Mouse (Mus musculus) layer of hippocampus, postnatal 10 days (tissue): ENCODE results near the gene Lta. TPM values are rescaled to one million over a fixed set of nuclear protein-coding genes. Genes with fewer than 3 reads are reported as not detected.

Experiments used
- DNase-seq, 2 experiments: peaks; one replicate each; pipeline ENCODE4 v3.0.0; 2021; ENCODE audit warnings: low spot score in 2 of 2
- microRNA-seq, 2 experiments: library from miRNA; unstranded; fragments of <30 nt; microRNA quantifications; one replicate each; pipeline ENCODE4 v1.2.0; 2021
- total RNA-seq, 2 experiments: library from RNA; stranded (reverse); gene quantifications; 2 replicates each; pipeline ENCODE4 v1.2.3; 2021

Lta gene
- total RNA-seq, 2 experiments from 2014 or later = 0.43 to 0.71 TPM

DNA sequence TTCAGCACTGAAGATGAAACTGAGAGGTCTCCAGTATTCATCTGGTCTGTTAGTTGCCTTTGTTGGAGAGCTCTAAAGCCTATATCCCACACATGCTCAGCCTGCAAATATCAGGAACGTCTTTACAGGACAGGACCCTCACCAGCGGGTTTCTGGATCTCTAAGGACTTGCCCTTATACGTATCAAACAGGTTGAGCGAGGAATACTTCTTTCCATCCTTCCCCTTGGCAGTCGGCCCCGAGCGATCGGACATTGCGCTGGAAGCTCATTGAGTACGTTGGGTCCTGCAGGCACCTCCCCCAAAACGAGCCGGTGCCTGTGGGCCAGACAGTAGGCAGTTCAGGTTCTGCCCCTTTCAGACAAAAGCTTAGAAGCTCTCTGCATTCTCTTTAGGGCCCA lies 42.4 kb downstream of the Lta start:
- DNase-seq = no peak

DNA sequence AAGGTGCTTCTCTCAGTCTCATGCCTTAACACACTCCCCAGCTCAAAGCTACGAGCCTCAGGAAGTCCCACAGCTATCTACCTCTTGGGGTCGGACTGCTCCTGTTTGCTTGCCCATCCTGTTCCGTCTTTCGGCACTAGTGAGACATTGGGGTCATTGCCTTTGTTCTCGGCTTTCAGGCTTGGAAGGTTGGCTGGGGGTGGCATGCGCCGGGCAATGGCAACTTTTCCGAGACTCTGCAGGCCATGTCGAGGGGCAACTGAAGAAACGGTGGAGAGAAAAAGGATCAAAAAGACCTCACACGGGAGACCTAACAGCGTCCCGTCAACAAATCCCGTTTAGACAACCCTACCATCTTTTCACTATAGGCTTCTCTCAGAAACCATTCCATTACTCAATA lies 43.0 kb downstream of the Lta start:
- DNase-seq = no peak

DNA sequence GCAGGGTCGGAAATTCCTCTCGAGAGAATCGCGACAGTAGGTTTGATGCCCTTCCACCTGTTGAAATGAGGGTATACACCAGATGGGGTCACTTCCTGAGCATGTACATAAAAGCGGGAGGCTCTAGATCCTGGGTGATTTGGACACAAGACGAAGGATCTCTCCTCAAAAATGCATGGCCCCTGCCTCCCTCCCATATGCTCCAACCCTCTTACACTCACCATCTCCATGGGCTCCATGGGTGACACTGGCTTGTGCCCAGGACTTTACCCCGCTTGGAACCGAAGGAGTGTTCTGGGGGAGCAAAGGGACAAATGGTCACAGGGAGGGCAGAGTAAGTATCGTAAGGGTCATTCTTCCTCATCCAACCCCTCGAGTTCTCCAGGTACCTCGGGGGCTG lies 43.7 kb downstream of the Lta start:
- no peak for DNase-seq

DNA sequence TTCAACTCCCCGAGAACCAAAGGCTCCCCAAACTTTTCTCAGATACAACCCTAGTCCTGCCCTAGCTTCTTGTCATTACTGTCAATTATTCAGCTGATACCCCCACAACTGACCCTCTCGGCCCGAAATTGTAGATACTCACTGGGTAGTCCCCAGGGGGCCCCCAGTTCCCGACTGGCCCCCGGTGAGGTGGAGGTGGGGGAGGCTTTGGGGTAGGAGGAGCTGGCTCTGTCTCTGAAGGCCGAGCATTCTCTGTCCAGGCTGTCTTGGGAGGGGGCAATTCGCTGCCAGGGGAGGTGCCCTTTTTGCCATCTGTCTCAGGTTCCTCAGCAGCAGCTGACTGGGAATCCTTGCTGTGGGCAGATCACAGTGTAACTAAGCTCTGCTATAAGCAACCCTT lies 45.5 kb downstream of the Lta start:
- no peak for DNase-seq

DNA sequence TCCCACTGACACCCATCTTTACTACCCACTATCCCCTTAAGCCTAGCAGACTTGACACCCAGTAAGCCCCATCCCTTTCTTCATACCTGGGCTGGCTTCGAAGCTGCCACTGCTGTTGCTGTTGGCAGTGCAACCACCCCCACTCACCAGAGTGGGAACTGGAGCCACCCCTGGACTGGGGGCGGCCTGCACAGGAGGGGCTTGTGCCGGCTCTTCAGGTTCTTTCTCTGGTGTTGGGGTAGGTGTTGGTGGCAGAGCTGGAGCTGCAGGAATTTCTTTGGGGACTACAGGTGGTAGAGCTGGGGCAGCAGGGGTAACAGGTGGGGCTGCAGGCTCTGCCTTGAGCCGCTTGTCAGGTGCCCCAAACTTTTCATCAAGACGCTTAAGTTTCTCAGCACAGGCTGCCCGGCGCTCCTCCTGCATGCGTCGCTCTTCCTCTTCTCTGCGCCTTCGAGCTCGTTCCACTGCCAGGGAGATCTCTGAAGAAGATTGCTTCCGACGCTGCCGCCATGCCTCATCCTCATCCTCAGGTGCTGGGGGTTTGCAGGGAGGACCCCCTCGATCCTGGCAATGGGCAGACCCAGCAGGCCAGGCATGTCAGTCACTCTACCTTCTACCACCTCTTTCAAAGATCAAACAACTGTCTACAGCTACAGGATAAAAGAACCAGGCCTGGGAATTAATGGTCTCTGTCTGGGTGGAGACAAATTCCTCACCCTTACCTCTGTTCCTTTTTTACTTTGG lies 46.1 kb downstream of the Lta start:
- no peak for DNase-seq

DNA sequence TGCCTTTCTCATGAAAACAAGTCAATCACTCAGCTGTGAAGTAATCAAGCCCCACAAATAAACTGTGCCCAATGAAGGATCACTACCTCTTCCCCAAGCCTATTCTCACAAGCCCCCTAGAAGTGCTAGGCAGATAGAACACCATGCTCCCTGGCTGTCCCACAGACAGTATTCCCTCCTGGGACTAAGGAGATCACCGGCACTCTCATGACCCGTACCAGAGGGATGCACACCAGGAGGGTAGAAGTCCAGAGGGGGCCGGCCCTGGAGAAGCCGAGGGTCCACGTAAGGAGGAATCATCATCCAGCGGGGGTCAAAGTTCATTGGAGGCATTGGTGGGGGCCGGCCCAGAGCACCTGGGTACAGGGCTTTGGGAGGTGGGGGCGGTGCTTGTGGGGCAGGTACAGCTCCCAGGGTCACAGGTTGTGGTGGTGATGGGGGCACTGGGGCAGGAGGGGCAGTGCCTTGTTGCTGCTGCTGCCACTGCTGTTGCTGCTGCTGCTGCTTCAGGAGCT lies 47.4 kb downstream of the Lta start:
- no peak for DNase-seq

DNA sequence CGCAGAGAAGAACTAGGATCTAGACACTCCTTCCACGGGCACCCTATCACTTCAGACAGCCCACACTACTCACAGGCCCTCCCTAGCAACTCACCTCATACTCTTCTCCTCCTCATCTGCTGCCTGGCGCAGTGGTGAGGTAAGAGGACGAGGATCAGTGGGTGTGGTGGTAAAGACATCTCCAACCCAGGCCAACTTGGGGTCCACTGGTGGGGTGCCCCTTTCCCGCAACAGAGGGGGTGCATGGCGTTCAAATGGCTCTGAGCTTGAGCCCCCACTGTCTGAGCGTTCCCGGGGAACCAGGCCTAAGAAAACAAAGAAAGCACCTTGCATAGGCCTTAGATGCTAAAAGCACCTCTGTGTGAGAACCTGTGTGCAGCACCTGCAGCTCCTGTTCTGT lies 47.9 kb downstream of the Lta start:
- no peak for DNase-seq

DNA sequence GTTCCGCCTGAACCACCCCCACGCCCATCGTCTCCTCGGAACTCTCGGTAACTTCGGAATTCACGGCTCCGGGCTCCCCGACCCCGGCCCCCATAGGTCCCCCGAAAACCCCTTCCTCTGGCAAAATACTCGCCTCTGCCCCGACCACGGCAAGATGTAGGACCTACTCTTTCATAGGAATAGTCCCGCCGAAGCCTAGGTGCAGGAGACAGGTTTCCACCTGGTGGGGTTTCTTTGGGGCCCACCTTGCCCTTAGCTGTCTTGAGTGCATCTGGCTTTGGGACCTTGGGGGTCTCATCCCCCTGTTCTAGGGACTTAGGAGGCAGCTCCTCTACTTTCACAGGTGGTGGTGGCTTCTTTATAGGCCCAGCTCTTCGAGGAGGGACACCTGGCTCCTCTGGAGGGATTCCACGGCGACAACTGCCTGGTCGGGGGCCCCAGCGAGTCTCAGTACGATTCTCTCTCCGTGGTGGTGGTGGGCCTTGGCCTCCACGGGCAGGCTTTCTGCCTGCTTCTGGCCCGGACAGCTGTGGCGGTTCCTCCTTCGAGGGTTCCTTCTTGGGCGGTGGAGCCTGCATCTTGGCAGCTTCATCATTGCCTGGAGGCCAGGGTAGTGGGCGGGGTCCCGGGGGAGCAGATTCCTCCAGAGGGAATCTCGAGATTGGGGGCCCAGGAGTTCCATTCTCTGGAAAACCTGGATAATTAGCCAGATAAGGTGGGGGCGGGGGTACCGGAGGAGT lies 48.5 kb downstream of the Lta start:
- no peak for DNase-seq

DNA sequence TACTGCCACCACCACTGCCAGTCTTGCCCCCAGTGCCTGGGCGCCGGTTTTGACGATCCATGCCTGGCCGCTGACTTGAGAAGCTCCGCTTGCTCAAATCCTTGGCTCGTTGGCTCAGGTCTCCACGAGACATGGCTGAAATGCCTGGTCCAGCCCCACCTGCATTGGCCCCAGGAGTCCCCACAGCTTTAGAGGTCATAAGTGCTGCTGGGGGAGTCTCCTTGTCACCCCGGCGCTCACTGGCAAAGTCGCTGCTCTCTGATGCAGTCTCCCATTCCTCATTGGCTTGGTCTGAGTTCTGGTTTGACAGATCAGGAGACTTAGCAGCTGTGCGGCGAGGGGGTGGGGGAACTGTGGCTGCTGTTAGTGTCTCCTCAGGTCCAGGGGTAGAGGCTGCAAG lies 49.7 kb downstream of the Lta start:
- no peak for DNase-seq

DNA sequence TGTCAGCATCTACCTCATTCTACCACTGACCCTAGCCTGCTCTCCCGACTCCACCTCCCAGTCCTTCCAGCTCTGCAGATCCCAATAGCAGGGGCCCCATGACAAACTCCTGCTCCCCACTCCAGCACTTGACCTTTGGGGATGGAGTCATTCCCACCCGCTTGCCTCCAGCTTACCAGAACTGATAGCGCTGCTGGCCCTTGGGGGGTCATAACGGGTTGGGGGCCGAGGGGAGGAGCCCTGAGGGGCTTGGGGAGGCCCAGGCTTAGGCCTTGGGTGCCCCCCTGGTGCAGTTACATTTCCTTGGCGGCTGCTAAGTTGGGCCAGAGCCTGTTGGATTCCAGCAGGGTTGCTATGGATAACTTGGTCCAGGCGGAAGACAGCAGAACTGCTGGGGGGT lies 50.5 kb downstream of the Lta start:
- DNase-seq = no peak

DNA sequence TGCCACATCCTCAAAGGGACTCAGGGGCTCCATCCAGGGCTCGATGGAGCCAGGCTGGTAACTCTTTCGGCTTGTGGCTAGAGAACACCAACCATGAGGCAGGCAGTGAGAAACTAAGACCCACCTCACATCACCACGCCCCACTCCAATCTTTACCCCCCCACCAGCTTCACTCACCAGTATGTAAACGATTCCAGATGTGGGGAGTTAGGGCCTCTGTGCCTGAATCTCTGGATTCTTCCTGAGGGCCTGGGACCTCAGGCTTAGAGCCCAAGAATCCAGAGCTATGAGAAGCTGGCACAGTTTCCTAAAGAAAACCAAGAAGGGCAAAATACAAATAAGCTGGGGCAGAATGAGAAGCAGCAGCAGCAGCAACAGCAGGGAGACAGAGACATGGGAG lies 51.2 kb downstream of the Lta start:
- no peak for DNase-seq

Small RNAs within 50 kb of the gene (microRNA-seq; reads per million reads assigned to microRNA genes)
- gene Mir6973a (0 reads per million in 2 experiments), gene Mir6974 (0 to 0.22 reads per million in 2 experiments), gene Mir6975 (0.89 to 2.2 reads per million in 2 experiments), gene Mir8094 (0 to 0.39 reads per million in 2 experiments)

Other genes starting within 250 kb of the Lta start
- 1 to 10 TPM; 4.3 to 5.3 TPM for gene Hspa1b, start 246.1 kb downstream of the Lta start, total RNA-seq
- gene Gm20481, start 235.4 kb downstream of the Lta start, total RNA-seq = not detected
- gene Hspa1a, start 233.2 kb downstream of the Lta start, total RNA-seq = 1 to 10 TPM; 6.8 to 8.7 TPM
- under 1 TPM; 0.30 to 0.38 TPM for gene Hspa1l, start 232.6 kb downstream of the Lta start, total RNA-seq
- 10 to 100 TPM; 24.2 to 25.9 TPM for gene Lsm2, start 223.5 kb downstream of the Lta start, total RNA-seq
- 10 to 100 TPM; 56.3 to 62.1 TPM for gene Vars, start 204.4 kb downstream of the Lta start, total RNA-seq
- under 1 TPM; 0.16 to 0.30 TPM for gene Vwa7, start 188.8 kb downstream of the Lta start, total RNA-seq
- gene Sapcd1, start 177.3 kb downstream of the Lta start, total RNA-seq = 1 to 10 TPM in 1 of 2 experiments, under 1 TPM in 1; 0.53 to 1.4 TPM
- 1 to 10 TPM in 1 of 2 experiments, under 1 TPM in 1; 0.91 to 1.4 TPM for gene Msh5, start 158.6 kb downstream of the Lta start, total RNA-seq
- 10 to 100 TPM; 19.3 to 19.6 TPM for gene Clic1, start 155.4 kb downstream of the Lta start, total RNA-seq
- 10 to 100 TPM; 47.3 to 59.0 TPM for gene Ddah2, start 146.3 kb downstream of the Lta start, total RNA-seq
- not detected for gene Ly6g6c, start 140.0 kb downstream of the Lta start, total RNA-seq
- not detected for gene Mpig6b, start 139.2 kb downstream of the Lta start, total RNA-seq
- 1 to 10 TPM; 2.8 to 3.5 TPM for gene Ly6g6e, start 128.4 kb downstream of the Lta start, total RNA-seq
- 1 to 10 TPM in 1 of 2 experiments, under 1 TPM in 1; 0.78 to 1.6 TPM for gene Ly6g6d, start 127.3 kb downstream of the Lta start, total RNA-seq
- not detected for gene Ly6g6f, start 119.7 kb downstream of the Lta start, total RNA-seq
- gene Abhd16a, start 116.1 kb downstream of the Lta start, total RNA-seq = 10 to 100 TPM; 77.4 to 79.9 TPM
- not detected for gene Ly6g5c, start 97.1 kb downstream of the Lta start, total RNA-seq
- under 1 TPM; 0.58 to 0.82 TPM for gene Ly6g5b, start 89.9 kb downstream of the Lta start, total RNA-seq
- gene Gpank1, start 83.9 kb downstream of the Lta start, total RNA-seq = 10 to 100 TPM; 10.7 to 14.6 TPM
- 100 to 1,000 TPM; 178 to 202 TPM for gene Csnk2b, start 83.3 kb downstream of the Lta start, total RNA-seq
- 10 to 100 TPM; 21.4 to 25.9 TPM for gene D17H6S53E, start 79.0 kb downstream of the Lta start, total RNA-seq
- gene Apom, start 73.3 kb downstream of the Lta start, total RNA-seq = not detected
- 100 to 1,000 TPM; 284 to 308 TPM for gene Bag6, start 70.2 kb downstream of the Lta start, total RNA-seq
- gene Prrc2a, start 40.5 kb downstream of the Lta start, total RNA-seq = 100 to 1,000 TPM; 284 to 322 TPM
- gene Aif1, start 29.3 kb downstream of the Lta start, total RNA-seq = 10 to 100 TPM; 10.3 to 10.5 TPM
- 10 to 100 TPM; 15.6 to 17.2 TPM for gene Lst1, start 16.9 kb downstream of the Lta start, total RNA-seq
- 1 to 10 TPM in 1 of 2 experiments, under 1 TPM in 1; 0.74 to 1.2 TPM for gene Ltb, start 10.9 kb downstream of the Lta start, total RNA-seq
- not detected for gene Tnf, start 3.3 kb downstream of the Lta start, total RNA-seq
- gene Gm16181, start 15.5 kb upstream of the Lta start, total RNA-seq = not detected
- 100 to 1,000 TPM; 310 to 356 TPM for gene Atp6v1g2, start 28.3 kb upstream of the Lta start, total RNA-seq
- gene Nfkbil1, start 30.4 kb upstream of the Lta start, total RNA-seq = 10 to 100 TPM; 14.2 to 15.5 TPM
- gene Ddx39b, start 36.4 kb upstream of the Lta start, total RNA-seq = 100 to 1,000 TPM; 257 to 272 TPM
- gene H2-D1, start 57.4 kb upstream of the Lta start, total RNA-seq = 10 to 100 TPM; 15.2 to 17.5 TPM
- gene H2-Q1, start 115.1 kb upstream of the Lta start, total RNA-seq = under 1 TPM in 1 of 2 experiments, not detected in 1; 0.74 TPM
- 1 to 10 TPM; 2.0 to 2.1 TPM for gene H2-Q2, start 136.9 kb upstream of the Lta start, total RNA-seq
- gene H2-Q4, start 174.3 kb upstream of the Lta start, total RNA-seq = 1 to 10 TPM; 1.2 to 1.8 TPM
- not detected for gene H2-Q6, start 219.5 kb upstream of the Lta start, total RNA-seq
- gene H2-Q7, start 233.8 kb upstream of the Lta start, total RNA-seq = under 1 TPM; 0.31 to 0.39 TPM